In the genomic region with DNA sequence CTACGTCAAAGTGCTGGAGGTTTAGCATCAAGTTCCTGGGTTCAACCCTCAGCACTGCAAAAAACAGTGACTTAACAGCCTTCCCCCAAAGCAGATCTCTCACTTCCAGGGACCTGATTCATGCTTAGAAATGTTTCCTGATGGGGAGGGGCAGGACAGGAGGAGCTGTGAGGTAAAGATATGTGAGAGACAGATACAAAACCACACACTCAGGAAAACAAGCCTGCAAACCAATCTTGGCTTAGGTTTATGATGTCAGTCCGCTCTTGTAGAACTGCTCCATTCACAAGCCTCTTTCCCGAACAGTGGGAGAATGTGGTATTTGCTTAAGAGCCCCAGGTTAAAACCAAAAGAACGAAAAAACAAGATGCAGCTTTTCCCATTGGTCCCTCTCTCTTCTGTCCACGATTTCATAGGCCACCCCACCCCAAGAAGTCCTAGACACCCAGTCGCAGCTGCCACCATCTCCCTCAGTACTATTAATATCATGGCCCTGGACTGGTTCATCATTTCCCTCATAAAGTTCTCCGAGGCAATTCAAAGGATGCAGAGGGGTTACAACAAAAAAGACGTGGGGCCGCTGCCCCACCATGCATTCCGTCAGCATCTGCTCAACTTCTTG, we compare ENCODE assay signal across 8 mouse cellular contexts. TPM values are rescaled to one million over a fixed set of nuclear protein-coding genes. Genes with fewer than 3 reads are reported as not detected.
DNase-seq lines count a peak whose midpoint lies in the region; ATAC-seq and TF ChIP-seq lines count a peak whose summit lies in the region.

No protein-coding gene starts in this region.

- peak overlapping the region; percentile 99 for H3K4me2 ChIP-seq in liver, embryonic 11.5 days

- no peak for TF ChIP-seq CTCF in gastrocnemius, adult 2 months (IDR thresholded peaks at IDR 0.05)
- no peak for TF ChIP-seq CTCF in C2C12 (IDR thresholded peaks at IDR 0.05; ENCODE audit: control insufficient read depth, insufficient read depth, insufficient read length)

- H3ac ChIP-seq in C2C12 (ENCODE audit: control insufficient read depth, insufficient read length, low read depth): peak overlapping the region; percentile 87

- peaks cover 4% of the 10 kb centered on the region for H3K36me3 ChIP-seq in C2C12 (ENCODE audit: control insufficient read depth, insufficient read depth)
- peaks cover 48% of the 10 kb centered on the region for H3K36me3 ChIP-seq in erythroblast, embryonic 14.5 days (ENCODE audit: control insufficient read depth)
- H3K36me3 ChIP-seq in liver, embryonic 11.5 days (ENCODE audit: control insufficient read depth, insufficient read depth, low read length): no peaks in the 10 kb centered on the region

- peak overlapping the region; percentile 87 for H3K9ac ChIP-seq in liver, embryonic 11.5 days (ENCODE audit: low read depth, low read length)

- 12% methylated on average over 10 of the region's 10 CpGs for WGBS in liver, embryonic 11.5 days

- H3K4me1 ChIP-seq in erythroblast, embryonic 14.5 days (ENCODE audit: control insufficient read depth): peaks cover 66% of the 10 kb centered on the region
- peaks cover 20% of the 10 kb centered on the region for H3K4me1 ChIP-seq in liver, embryonic 11.5 days (replicated peaks; ENCODE audit: control insufficient read depth, insufficient read depth, low read length)

- peaks cover 61% of the 10 kb centered on the region for H3K79me2 ChIP-seq in C2C12 (ENCODE audit: control insufficient read depth, insufficient read depth)

- no peaks in the 10 kb centered on the region for H3K9me3 ChIP-seq in erythroblast, embryonic 14.5 days (ENCODE audit: control insufficient read depth, low read length)
- no peaks in the 10 kb centered on the region for H3K9me3 ChIP-seq in liver, embryonic 11.5 days (ENCODE audit: control insufficient read depth, low read length)

- H3K4me3 ChIP-seq in gastrocnemius, adult 2 months: peak overlapping the region; percentile 83
- H3K4me3 ChIP-seq in C2C12 (ENCODE audit: insufficient read depth, poor library complexity, severe bottlenecking): peak overlapping the region; percentile 85
- peak overlapping the region; percentile 94 for H3K4me3 ChIP-seq in erythroblast, embryonic 14.5 days (replicated peaks)
- peak overlapping the region; percentile 98 for H3K4me3 ChIP-seq in liver, embryonic 11.5 days (ENCODE audit: low read depth, low read length)

- peaks cover 54% of the 10 kb centered on the region for H3K79me3 ChIP-seq in C2C12 (ENCODE audit: low read depth)

- intact Hi-C loops in gastrocnemius, adult 2 months (cut with DNase I): no loop called here

- no peak for DNase-seq in gastrocnemius, adult 2 months
- DNase-seq in gastrocnemius, adult 8-10 months (ENCODE audit: low spot score in 2 of 2): no peak
- no peak for DNase-seq in liver, embryonic 11.5 days (ENCODE audit: low spot score)
- DNase-seq in urinary bladder, postnatal 4 days (ENCODE audit: low spot score in 2 of 2): no peak
- no peak for DNase-seq in cerebellum, postnatal 4 days (ENCODE audit: low spot score in 2 of 2)
- DNase-seq in cerebellum, postnatal 14 days: no peak

- peak; percentile 62 for ATAC-seq in liver, embryonic 11.5 days (replicated peaks; ENCODE audit: low FRiP score)

- H3K27ac ChIP-seq in gastrocnemius, adult 2 months: peak overlapping the region; percentile 91; the same call in 1 of the 2 replicates
- H3K27ac ChIP-seq in liver, embryonic 11.5 days (ENCODE audit: low read depth, low read length): peak overlapping the region; percentile 59; the same call in 1 of the 2 replicates

- H3K27me3 ChIP-seq in C2C12 (ENCODE audit: control insufficient read depth, insufficient read depth, insufficient read length): no peaks in the 10 kb centered on the region
- peaks cover 13% of the 10 kb centered on the region for H3K27me3 ChIP-seq in erythroblast, embryonic 14.5 days (ENCODE audit: control insufficient read depth)
- no peaks in the 10 kb centered on the region for H3K27me3 ChIP-seq in liver, embryonic 11.5 days (replicated peaks; ENCODE audit: control insufficient read depth, insufficient read depth, low read length)

TF ChIP-seq in C2C12, 6 proteins besides CTCF, POLR2A, EP300 and RAD21:
- TF ChIP-seq MYOD1 (IDR thresholded peaks at IDR 0.05; ENCODE audit: control insufficient read depth, insufficient read length, low read depth) (no peak), CEBPB (IDR thresholded peaks at IDR 0.05; ENCODE audit: low read depth) (no peak), MYOG (IDR thresholded peaks at IDR 0.05; ENCODE audit: control insufficient read depth, extremely low read depth, insufficient read length) (no peak), MAX (IDR thresholded peaks at IDR 0.05) (no peak), USF1 (IDR thresholded peaks at IDR 0.05; ENCODE audit: low read depth) (no peak), FOSL1 (IDR thresholded peaks at IDR 0.05; ENCODE audit: insufficient read depth, low read length, poor library complexity, severe bottlenecking) (no peak)

RNA-seq across cellular contexts. Expression of a gene that starts 1.1 kb away (rescaled TPM):
- total RNA-seq in gastrocnemius, adult 2 months (2021): 10 to 100 TPM; 19.4 to 22.9 TPM
- 10 to 100 TPM; 22.4 to 27.6 (median 22.5) TPM for total RNA-seq in gastrocnemius, adult 8-10 months (2022)
- 23.1 TPM for polyA plus RNA-seq in C2C12 (2012; fragmentation: generic; extraction: Trizol)
- 71.6 and 80.5 TPM in 2 replicates for polyA plus RNA-seq in erythroblast, embryonic 14.5 days (2012)
- 13.5 and 13.9 TPM in 2 replicates for polyA plus RNA-seq in liver, embryonic 11.5 days (2014; fragmentation: Nextera tagmentation; extraction: Ambion mirVana)

RNA-seq across cellular contexts. Expression of a gene that starts 6.1 kb away (rescaled TPM):
- total RNA-seq in gastrocnemius, adult 2 months (2021): not detected
- total RNA-seq in gastrocnemius, adult 8-10 months (2022): not detected
- not detected for polyA plus RNA-seq in C2C12 (2012; fragmentation: generic; extraction: Trizol)
- polyA plus RNA-seq in erythroblast, embryonic 14.5 days (2012): not detected in 2 replicates
- polyA plus RNA-seq in liver, embryonic 11.5 days (2014; fragmentation: Nextera tagmentation; extraction: Ambion mirVana): not detected in 2 replicates

RNA-seq across cellular contexts. Expression of a gene that starts 46.7 kb away (rescaled TPM):
- total RNA-seq in gastrocnemius, adult 2 months (2021): 10 to 100 TPM; 11.6 to 14.4 TPM
- 10 to 100 TPM; 10.6 to 19.9 (median 11.2) TPM for total RNA-seq in gastrocnemius, adult 8-10 months (2022)
- 1.9 TPM for polyA plus RNA-seq in C2C12 (2012; fragmentation: generic; extraction: Trizol)
- 1.6 and 1.8 TPM in 2 replicates for polyA plus RNA-seq in erythroblast, embryonic 14.5 days (2012)
- 9.9 and 10.6 TPM in 2 replicates for polyA plus RNA-seq in liver, embryonic 11.5 days (2014; fragmentation: Nextera tagmentation; extraction: Ambion mirVana)

RNA-seq across cellular contexts. Expression of a gene that starts 49.4 kb away (rescaled TPM):
- total RNA-seq in gastrocnemius, adult 2 months (2021): 1 to 10 TPM in 1 of 2 experiments, under 1 TPM in 1; 0.36 to 1.7 TPM
- total RNA-seq in gastrocnemius, adult 8-10 months (2022): under 1 TPM; 0.15 to 0.75 (median 0.51) TPM
- 11.3 TPM for polyA plus RNA-seq in C2C12 (2012; fragmentation: generic; extraction: Trizol)
- 13.6 and 14.3 TPM in 2 replicates for polyA plus RNA-seq in erythroblast, embryonic 14.5 days (2012)
- 39.0 and 44.1 TPM in 2 replicates for polyA plus RNA-seq in liver, embryonic 11.5 days (2014; fragmentation: Nextera tagmentation; extraction: Ambion mirVana)
